Mouse (Mus musculus) frontal cortex, adult 2 months (tissue): ENCODE measurements around the gene Stx4a. TPM values are rescaled to one million over a fixed set of nuclear protein-coding genes. Genes with fewer than 3 reads are reported as not detected.
"Not testable (repeated sequence)": the region's sequence is repeated elsewhere in the genome, so short reads cannot be mapped to it uniquely, and the experiment has no call there.

Experiments
- DNase-seq, 2 experiments: peaks; one replicate each; pipeline ENCODE4 v3.0.0; 2022; ENCODE audit warnings: low spot score in 1 of 2; ENCODE audit errors: extremely low spot score in 1 of 2
- polyA plus RNA-seq: library from polyadenylated mRNA; depleted of rRNA; stranded (reverse); fragments of >200 nt; gene quantifications from 2 replicates; pipeline ENCODE4 v1.2.3, GENCODE M21; 2012

Stx4a gene
- polyA plus RNA-seq, 1 experiment = 121 TPM

- DNase-seq = peak; percentile 66 to 87
These were observed 9.7 kb upstream of the Stx4a start for GRCm38 (mm10) chr7:127814241-127814921.

- DNase-seq = no peak
These were observed 8.9 kb upstream of the Stx4a start for GRCm38 (mm10) chr7:127815116-127815665.

- DNase-seq = peak; percentile 77 to 86
These were observed 7.9 kb upstream of the Stx4a start for GRCm38 (mm10) chr7:127815954-127816821.

- DNase-seq = no peak
These were observed 7.0 kb upstream of the Stx4a start for GRCm38 (mm10) chr7:127817053-127817452.

GRCm38 (mm10) chr7:127817776-127818175 is 6.3 kb upstream of the Stx4a start:
- no peak for DNase-seq

GRCm38 (mm10) chr7:127820836-127821509 is 3.1 kb upstream of the Stx4a start:
- no peak for DNase-seq

GRCm38 (mm10) chr7:127822494-127822893 is 1.6 kb upstream of the Stx4a start:
- DNase-seq = no peak

GRCm38 (mm10) chr7:127823236-127824171 is 590 bp upstream of the Stx4a start:
- peak in 1 of 2 experiments; percentile 60 for DNase-seq

- DNase-seq = no peak
These were observed 11.5 kb downstream of the Stx4a start for GRCm38 (mm10) chr7:127835550-127835949.

GRCm38 (mm10) chr7:127837473-127837872 is 13.4 kb downstream of the Stx4a start:
- no peak for DNase-seq

- not testable (repeated sequence) for DNase-seq
These were observed 13.8 kb downstream of the Stx4a start for GRCm38 (mm10) chr7:127837878-127838277.

GRCm38 (mm10) chr7:127840031-127840430 is 15.9 kb downstream of the Stx4a start:
- DNase-seq = not testable (repeated sequence)

- DNase-seq = peak; percentile 78 to 85
These were observed 16.8 kb downstream of the Stx4a start for GRCm38 (mm10) chr7:127840886-127841285.

GRCm38 (mm10) chr7:127841340-127842000 is 17.4 kb downstream of the Stx4a start:
- peak; percentile 96 to 98 for DNase-seq

- DNase-seq = peak; percentile 40 to 83
These were observed 18.1 kb downstream of the Stx4a start for GRCm38 (mm10) chr7:127842001-127842718.

- no peak for DNase-seq
These were observed 26.1 kb downstream of the Stx4a start for GRCm38 (mm10) chr7:127849973-127850875.

- DNase-seq = no peak
These were observed 26.8 kb downstream of the Stx4a start for GRCm38 (mm10) chr7:127850906-127851305.

- no peak for DNase-seq
These were observed 34.2 kb downstream of the Stx4a start for GRCm38 (mm10) chr7:127858258-127858657.
